Mouse (Mus musculus): ENCODE measurements around the gene Apoh.

Gene Apoh

GRCm38 (mm10) chr11:108342781-108343768, at the start of gene Apoh:
Apoh (plus strand) TSS chr11:108343354.
- peak; percentile 67 for DNase-seq (ENCODE audit: low spot score)

DNA sequence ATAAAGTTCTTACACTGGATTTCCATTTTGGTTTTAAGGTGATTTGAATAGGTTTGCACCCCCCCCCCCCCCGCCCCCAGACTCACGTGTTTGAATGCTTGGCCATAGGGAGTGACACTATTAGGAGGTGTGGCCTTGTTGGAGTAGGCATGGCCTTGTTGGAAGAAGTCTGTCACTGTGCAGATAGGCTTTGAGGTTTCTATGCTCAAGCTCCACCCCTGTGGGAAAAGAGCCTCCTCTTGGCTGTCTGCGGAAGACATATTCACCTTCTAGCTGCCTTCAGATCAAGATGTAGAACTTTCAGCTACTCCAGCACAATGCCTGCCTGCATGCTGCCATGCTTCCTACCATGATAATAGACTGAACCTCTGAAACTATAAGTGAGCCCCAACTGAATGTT, 49.3 kb upstream of the Apoh start:
- no peak for DNase-seq (ENCODE audit: low spot score)

GRCm38 (mm10) chr11:108294305-108294813, 48.8 kb upstream of the Apoh start:
- DNase-seq (ENCODE audit: low spot score): no peak

DNA sequence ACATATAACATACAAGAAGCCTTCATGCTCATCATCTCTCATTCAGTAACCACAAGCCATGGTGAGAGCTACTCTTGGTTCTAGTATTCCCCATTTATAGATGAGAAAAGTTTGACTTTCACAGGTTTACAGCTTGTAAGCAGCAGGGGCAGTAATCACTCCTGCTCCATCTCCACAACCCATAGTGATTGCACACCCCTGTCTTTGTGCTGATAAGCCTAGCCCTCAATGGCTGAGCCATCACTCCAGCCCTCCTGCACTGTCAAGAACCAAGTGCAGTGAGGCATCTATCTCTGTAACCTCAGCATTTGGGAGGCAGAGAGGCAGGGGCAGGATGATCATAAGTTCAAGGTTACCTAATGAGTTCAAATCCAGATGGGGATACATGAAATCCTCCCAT, 47.8 kb upstream of the Apoh start:
- no peak for DNase-seq (ENCODE audit: low spot score)

- DNase-seq (ENCODE audit: low spot score): no peak
Observed at GRCm38 (mm10) chr11:108297956-108298355, 45.2 kb upstream of the Apoh start.

- no peak for DNase-seq (ENCODE audit: low spot score)
Observed at GRCm38 (mm10) chr11:108299913-108300312, 43.2 kb upstream of the Apoh start.

GRCm38 (mm10) chr11:108300443-108300842, 42.7 kb upstream of the Apoh start:
- no peak for DNase-seq (ENCODE audit: low spot score)

DNA sequence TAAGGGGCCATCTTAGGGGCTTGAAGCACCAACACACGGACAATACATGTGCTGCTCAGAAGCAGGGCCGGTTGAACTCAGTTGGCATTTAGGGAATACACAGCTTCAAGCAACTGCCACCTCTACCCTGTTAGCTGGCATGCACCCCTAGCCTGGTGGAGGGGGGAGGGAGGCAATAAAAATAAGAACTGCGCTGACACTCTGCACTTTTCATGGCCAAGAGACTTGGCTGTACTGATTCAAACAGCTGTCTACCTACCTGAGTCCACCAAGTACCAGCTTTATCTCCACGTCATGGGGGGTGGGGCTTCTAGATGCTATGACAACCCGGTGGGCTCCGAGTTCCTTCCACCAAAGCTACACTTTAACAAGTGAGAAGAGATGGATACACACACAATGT, 42.1 kb upstream of the Apoh start:
- DNase-seq (ENCODE audit: low spot score): no peak

GRCm38 (mm10) chr11:108301796-108302490, 41.2 kb upstream of the Apoh start:
- DNase-seq (ENCODE audit: low spot score): no peak

GRCm38 (mm10) chr11:108303787-108304186, 39.4 kb upstream of the Apoh start:
- DNase-seq (ENCODE audit: low spot score): no peak

GRCm38 (mm10) chr11:108307258-108307657, 35.9 kb upstream of the Apoh start:
- DNase-seq (ENCODE audit: low spot score): no peak

- no peak for DNase-seq (ENCODE audit: low spot score)
Observed at GRCm38 (mm10) chr11:108308253-108308652, 34.9 kb upstream of the Apoh start.

GRCm38 (mm10) chr11:108309791-108310190, 33.4 kb upstream of the Apoh start:
- DNase-seq (ENCODE audit: low spot score): no peak

DNA sequence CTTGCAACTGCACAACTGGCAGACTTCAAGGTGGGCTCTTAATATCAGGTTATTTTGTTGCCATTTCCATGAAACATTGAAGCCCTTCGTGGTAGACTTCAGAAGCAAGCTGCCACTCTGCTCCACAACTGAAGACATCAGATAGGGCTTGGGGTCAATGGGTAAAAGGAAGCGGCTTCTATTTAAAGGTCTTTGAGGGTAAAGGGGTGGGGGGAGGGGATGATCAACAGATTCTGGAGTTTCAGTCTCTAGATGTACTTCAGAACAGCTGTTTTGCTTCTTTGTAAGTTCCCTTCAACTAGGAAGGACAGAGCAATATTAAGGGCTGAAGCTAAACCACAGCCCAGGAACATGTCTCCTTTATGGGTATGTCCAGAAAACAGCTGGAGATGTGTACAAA, 31.2 kb upstream of the Apoh start:
- no peak for DNase-seq (ENCODE audit: low spot score)

- DNase-seq (ENCODE audit: low spot score): no peak
Observed at GRCm38 (mm10) chr11:108312516-108312915, 30.6 kb upstream of the Apoh start.

GRCm38 (mm10) chr11:108315736-108316135, 27.4 kb upstream of the Apoh start:
- no peak for DNase-seq (ENCODE audit: low spot score)

- DNase-seq (ENCODE audit: low spot score): no peak
Observed at GRCm38 (mm10) chr11:108317878-108318277, 25.3 kb upstream of the Apoh start.

DNA sequence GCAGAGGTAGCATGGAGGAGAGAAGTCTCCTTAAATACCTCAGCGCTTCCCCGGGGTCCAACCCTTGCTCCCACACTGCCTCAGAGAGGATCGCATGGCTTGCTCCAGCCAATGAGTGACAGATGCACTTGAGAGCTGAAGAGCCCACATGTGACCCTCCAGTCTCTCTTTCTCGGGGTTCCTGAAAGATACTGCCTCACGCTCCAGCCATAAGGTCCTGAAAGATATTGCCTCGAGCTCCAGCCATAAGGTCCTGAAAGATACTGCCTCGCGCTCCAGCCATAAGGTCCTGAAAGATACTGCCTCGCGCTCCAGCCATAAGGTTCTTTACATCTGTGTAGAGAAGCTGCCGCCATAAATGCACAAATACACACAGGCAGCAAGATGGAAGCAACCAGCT, 24.0 kb upstream of the Apoh start:
- no peak for DNase-seq (ENCODE audit: low spot score)

DNA sequence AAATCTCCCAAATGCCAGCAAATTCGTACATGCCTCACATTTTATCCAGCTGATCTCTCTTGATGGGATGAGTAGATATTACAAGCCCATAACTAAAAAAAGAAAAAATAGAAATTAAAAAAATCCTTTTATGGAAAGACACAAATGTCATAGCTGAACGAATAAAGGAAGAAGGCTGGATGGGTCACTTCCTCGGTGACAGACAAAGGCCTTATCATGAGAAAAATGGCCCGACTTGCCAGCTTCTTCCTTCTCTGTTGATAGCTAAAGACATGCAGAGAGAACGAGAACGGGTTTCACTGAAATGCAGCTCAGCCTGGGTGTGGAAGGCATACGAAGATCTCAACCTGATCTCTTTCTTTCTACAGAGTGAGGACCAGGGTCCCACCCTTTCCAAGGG, 22.6 kb upstream of the Apoh start:
- no peak for DNase-seq (ENCODE audit: low spot score)

DNA sequence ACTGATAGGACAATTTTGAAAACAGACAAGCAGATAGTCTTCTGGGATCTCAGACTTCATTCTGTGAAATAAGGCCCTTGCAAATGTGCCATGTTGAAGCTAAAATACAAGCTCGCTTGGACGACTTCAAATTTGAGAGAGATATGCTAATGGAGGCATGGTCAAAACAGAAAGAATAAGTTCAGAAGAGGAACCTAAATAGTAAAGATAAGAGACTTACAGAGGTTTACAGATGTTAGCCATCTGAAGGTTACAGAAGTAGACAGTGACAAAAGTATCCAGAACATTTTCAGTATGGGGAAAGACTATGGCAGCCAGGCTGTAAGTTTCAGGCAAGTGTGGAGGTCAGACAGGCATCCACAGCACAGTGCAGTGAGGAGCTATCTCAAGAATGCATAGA, 21.0 kb upstream of the Apoh start:
- DNase-seq (ENCODE audit: low spot score): no peak

- DNase-seq (ENCODE audit: low spot score): no peak
Observed at GRCm38 (mm10) chr11:108325943-108326342, 17.2 kb upstream of the Apoh start.

DNA sequence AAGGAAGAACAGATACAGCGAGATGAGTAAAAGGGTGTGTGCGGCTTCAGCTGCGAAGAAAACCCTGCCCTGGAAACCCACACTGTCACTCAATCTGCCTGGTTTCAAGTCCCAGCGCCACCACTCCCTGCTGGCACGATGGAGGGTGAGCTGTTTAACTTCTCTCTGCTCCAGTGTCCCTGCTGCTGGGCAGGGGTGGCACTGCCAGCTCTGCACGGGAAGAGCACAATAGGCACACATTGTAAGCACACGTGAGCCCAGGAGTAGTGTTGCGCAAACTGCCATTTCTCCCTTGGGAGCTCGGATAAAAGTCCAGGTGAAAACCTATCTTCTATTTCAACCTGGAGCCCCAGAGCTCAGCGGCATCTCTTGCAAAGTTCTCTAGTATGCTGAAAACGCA, 12.3 kb upstream of the Apoh start:
- DNase-seq (ENCODE audit: low spot score): no peak

- no peak for DNase-seq (ENCODE audit: low spot score)
Observed at GRCm38 (mm10) chr11:108333006-108333405, 10.1 kb upstream of the Apoh start.

Data from embryo, embryonic 10 days (tissue).